Mouse (Mus musculus) cerebellum, postnatal 10 days (tissue): Measurements from ENCODE around the gene Btbd17.

Experiments
- DNase-seq, 2 experiments: peaks; one replicate each; pipeline ENCODE4 v3.0.0; 2021; ENCODE audit warnings: mixed read lengths in 2 of 2

Gene Btbd17

GRCm38 (mm10) chr11:114802540-114803267 is 7.0 kb upstream of the Btbd17 start:
- no peak for DNase-seq

- no peak for DNase-seq
Measured at GRCm38 (mm10) chr11:114801906-114802305, 6.2 kb upstream of the Btbd17 start.

- no peak for DNase-seq
Measured at GRCm38 (mm10) chr11:114798624-114799023, 2.9 kb upstream of the Btbd17 start, which contains the start of gene Gpr142. TSS of gene Gpr142 (plus strand) at chr11:114798924.

GRCm38 (mm10) chr11:114797981-114798380 is 2.2 kb upstream of the Btbd17 start:
- no peak for DNase-seq

- peak; percentile 60 to 65 for DNase-seq
Measured at GRCm38 (mm10) chr11:114797176-114797575, 1.4 kb upstream of the Btbd17 start.

GRCm38 (mm10) chr11:114795231-114795746 is 456 bp downstream of the Btbd17 start:
- DNase-seq, result peak; percentile 98

GRCm38 (mm10) chr11:114794691-114795090 is 1.1 kb downstream of the Btbd17 start:
- DNase-seq, result no peak

GRCm38 (mm10) chr11:114793868-114794545 is 1.7 kb downstream of the Btbd17 start:
- peak; percentile 69 to 74 for DNase-seq

- DNase-seq, result peak; percentile 55 to 66
Measured at GRCm38 (mm10) chr11:114792931-114793494, 2.7 kb downstream of the Btbd17 start.

GRCm38 (mm10) chr11:114791891-114792411 is 3.8 kb downstream of the Btbd17 start:
- peak; percentile 81 to 82 for DNase-seq

GRCm38 (mm10) chr11:114791351-114791889 is 4.3 kb downstream of the Btbd17 start:
- DNase-seq, result peak in 1 of 2 experiments; percentile 46

GRCm38 (mm10) chr11:114790841-114791240 is 4.9 kb downstream of the Btbd17 start:
- peak; percentile 43 to 45 for DNase-seq

GRCm38 (mm10) chr11:114790171-114790570 is 5.6 kb downstream of the Btbd17 start:
- peak in 1 of 2 experiments; percentile 23 for DNase-seq

- DNase-seq, result peak in 1 of 2 experiments; percentile 25
Measured at GRCm38 (mm10) chr11:114789716-114790115, 6.0 kb downstream of the Btbd17 start.

- peak; percentile 96 to 97 for DNase-seq
Measured at GRCm38 (mm10) chr11:114789061-114789714, 6.6 kb downstream of the Btbd17 start.

GRCm38 (mm10) chr11:114787611-114788010 is 8.1 kb downstream of the Btbd17 start:
- peak; percentile 48 to 63 for DNase-seq

GRCm38 (mm10) chr11:114786326-114786725 is 9.4 kb downstream of the Btbd17 start:
- DNase-seq, result peak; percentile 55 to 58

- peak in 1 of 2 experiments; percentile 38 for DNase-seq
Measured at GRCm38 (mm10) chr11:114785892-114786291, 9.9 kb downstream of the Btbd17 start.

- peak; percentile 46 to 52 for DNase-seq
Measured at GRCm38 (mm10) chr11:114780076-114780475, 15.7 kb downstream of the Btbd17 start.

GRCm38 (mm10) chr11:114771896-114772295 is 23.8 kb downstream of the Btbd17 start:
- DNase-seq, result no peak

GRCm38 (mm10) chr11:114769911-114770310 is 25.8 kb downstream of the Btbd17 start:
- DNase-seq, result peak in 1 of 2 experiments; percentile 60
